Mouse (Mus musculus) E14TG2a.4 (cell line): ENCODE data around the gene Gm11172.

Experiments
- CTCF ChIP-seq: conservative IDR thresholded peaks from 2 replicates; pipeline ENCODE4 v1.5.1; 2014; ENCODE audit warnings: low read length
- POU5F1 ChIP-seq: IDR thresholded peaks from 2 replicates; pipeline ENCODE4 v1.6.1; 2014; ENCODE audit warnings: low read length, borderline replicate concordance

DNA sequence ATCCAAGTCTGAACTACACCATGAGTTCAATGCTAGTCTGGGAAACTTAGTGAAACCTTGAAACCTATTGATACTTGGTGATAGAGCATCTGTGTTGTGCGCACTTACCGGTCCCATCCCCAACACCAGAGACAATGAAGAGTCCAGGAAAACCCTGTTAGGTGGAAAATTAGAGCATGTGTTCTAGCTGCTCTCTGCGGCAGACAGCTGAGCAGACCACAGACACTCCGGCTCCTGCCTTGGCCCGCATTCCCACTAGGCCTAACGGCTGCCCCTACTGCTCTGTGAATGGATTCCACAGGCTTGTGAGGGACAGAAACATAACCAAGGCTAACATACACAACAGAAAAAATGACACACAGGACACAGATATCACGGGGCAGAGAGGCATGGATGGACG, 39.2 kb upstream of the Gm11172 start:
- TF ChIP-seq CTCF (no peak), POU5F1 (no peak)
